Mouse (Mus musculus) liver, embryonic 14.5 days (tissue): ENCODE measurements at regions not wholly inside any gene's neighbourhood (a gene's known extent, or its start where the extent isn't known, plus 50 kb on each side); places are given as distances from the start of the nearest gene placed in this dataset.

Source experiments
- CTCF ChIP-seq: IDR thresholded peaks from 2 replicates; pipeline ENCODE4 v1.5.1; 2016; ENCODE audit warnings: antibody characterized with exemption, low read depth, control low read depth
- EP300 ChIP-seq: IDR thresholded peaks from 2 replicates; pipeline ENCODE4 v1.6.1; 2016; ENCODE audit warnings: antibody characterized with exemption, low read depth

GRCm38 (mm10) chr16:50072853-50073360, 272.6 kb downstream of the Cd47 start:
- TF ChIP-seq CTCF: no peak
- no peak for TF ChIP-seq EP300
